Mouse (Mus musculus) ovary, postnatal 36 days (tissue): ENCODE measurements around the gene Zfp874a.
"Not testable (repeated sequence)": the region's sequence is repeated elsewhere in the genome, so short reads cannot be mapped to it uniquely, and the experiment has no call there.

Experiments used
- DNase-seq: peaks from one replicate; pipeline ENCODE4 v3.0.0; 2022; ENCODE audit warnings: low spot score, mixed read lengths

Gene Zfp874a

DNA sequence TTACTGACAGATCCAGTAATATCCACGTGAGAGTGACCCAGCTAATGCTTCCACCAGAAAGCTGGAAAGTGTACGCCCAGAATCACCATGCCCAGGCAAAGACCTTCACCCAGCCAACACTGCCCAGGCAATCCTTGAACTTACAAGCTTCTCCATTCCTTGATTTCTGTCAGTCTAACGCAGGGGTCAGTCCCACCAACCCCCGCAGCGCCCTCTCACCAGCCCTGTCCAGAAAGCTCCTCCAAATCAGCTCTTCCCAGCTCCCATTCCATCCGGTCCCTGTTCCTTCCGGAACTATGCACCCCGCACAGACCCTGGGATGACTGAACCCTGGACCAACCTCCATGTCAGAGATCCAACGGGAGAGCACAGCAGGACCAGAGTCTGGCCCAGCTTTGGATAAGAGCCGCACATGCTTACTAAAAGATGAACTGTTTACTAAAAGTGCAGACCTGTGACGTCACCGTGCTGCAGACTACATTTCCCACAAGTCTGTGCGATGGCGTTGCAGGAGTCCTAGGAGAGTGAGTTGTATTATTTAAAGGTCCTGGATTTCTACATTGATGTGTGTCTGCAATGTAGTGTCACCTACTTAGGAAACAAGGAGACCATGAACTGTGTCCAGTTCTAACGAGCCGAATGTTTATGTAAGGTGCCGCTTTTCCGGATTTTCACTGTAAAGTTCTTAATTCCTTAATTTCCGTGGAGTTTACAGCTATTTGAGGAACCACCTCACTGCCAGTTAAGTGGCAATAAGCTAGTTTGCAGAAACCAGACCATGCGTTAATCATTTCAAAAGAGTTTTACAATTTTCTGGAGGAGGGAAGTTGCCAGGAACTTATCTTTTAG is at the start of gene Zfp874a:
TSS of gene Zfp874a (minus strand) at position 453 of the 849 bp plus-strand sequence.
- DNase-seq = peak; percentile 82

DNA sequence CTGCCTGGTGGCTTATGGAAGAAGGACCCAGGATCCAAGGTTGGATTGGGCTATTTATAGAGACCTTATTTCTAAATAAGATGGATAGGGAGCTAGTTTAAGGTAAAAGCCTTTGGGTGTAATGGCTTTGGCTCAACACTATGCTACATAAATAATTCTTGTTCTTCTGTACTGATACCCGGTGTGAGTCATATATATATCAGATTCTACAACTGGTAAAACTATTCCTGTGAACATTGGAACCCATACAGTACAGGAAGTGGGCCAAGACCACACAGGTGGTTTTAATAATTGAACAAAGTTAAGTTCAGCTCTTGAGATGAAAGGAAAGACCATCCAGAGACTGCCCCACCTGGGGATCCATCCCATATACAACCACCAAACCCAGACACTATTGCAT is 49.5 kb upstream of the Zfp874a start:
- DNase-seq = no peak

DNA sequence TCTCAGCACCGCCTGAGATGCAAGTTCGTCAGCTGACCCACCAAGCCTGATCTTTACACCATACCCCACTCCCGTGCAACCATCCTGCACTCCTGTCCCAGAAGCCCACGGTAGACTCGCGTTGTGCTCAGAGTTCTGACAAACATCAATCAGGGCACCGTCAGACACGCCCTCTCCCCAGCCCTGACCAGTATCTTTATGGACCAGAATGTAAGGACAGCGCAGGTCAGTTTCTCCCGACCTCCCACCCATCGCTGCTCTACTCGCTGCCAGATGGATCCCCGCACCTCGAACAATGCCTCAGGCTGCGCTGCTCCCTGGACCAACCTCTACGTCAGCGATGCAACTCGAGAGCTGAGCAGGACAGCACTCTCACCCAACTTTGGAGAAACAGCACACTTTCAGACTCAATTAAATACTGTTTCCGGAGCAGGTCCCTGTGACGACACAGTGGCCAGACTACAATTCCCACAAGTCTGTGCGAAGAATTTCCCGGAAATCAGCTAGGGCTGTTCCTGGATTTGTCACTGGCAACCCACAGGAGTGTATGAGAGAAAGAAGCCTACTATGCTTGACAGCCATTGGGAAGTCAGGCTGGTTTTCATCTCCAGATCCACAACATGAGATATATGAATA is 48.8 kb upstream of the Zfp874a start, which contains the start of gene Zfp58:
TSS of gene Zfp58 (minus strand) at position 472 of the 636 bp plus-strand sequence.
- peak; percentile 68 for DNase-seq

DNA sequence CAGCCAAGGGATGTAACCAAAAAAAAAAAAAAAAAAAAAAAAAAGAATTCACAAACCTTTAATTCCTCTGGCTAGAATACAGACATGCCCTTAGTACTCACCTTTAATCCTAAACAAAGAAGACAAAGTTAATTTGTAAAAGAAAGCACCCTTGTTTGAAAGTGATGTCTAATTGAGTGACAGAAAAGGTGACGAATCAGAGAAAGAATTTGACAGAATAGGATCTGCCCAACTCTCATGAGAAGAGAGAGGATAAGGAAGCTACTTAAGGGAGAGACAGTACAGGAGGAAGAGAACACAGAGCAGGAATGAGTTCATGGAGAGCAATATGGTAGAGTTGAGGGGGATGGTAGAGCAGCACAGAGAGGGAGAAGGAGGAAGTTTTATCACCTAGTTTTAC is 44.2 kb upstream of the Zfp874a start:
- DNase-seq = no peak

DNA sequence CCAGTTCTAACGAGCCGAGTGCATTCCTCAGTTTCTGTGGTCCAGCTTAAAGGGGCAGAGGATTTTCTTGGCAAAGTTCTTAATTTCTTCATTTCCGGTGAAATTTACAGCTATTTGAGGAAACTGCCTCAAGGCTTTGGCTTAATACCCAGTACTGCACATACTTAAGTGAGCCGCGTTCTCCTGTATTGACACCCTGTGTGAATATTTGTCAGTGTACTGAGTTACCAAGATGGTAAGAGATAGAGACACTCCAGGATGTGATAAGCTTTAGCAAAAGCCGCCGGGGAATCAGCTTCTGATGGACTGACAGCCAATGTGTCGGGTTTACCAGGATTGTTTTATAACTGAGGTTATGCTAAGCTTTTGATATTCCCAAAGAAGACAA is 33.0 kb upstream of the Zfp874a start:
- no peak for DNase-seq

DNA sequence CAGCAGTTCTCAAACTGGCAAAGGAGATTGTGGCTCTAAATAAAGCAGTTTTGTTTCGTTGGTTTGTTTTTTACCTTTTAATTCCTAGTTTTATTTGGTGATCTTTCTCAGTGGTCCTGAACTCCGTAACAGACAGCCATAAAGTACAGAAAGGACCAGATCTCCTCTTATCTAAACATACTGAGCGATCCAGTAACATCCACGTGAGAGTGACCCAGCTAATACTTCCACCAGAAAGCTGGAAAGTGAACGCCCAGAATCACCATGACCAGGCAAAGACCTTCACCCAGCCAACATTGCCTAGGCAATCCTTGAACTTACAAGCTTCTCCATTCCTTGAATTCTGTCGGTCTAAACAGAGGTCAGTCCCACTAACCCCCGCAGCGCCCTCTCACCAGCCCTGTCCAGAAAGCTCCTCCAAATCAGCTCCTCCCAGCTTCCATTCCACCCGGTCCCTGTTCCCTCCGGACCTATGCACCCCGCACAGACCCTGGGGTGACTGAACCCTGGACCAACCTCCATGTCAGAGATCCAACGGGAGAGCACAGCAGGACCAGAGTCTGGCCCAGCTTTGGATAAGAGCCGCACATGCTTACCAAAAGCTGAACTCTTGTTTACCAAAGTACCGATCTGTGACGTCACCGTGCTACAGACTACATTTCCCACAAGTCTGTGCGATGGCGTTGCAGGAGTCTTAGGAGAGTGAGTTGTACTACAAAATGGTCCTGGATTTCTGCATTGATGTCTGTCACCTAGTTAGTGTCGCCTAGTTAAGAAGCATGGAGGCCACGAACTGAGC is 32.4 kb upstream of the Zfp874a start, which contains the start of gene Zfp874b:
TSS of gene Zfp874b (minus strand) at position 634 of the 799 bp plus-strand sequence.
- peak; percentile 74 for DNase-seq

GRCm38 (mm10) chr13:67481528-67481927 is 30.1 kb upstream of the Zfp874a start:
- DNase-seq = no peak

DNA sequence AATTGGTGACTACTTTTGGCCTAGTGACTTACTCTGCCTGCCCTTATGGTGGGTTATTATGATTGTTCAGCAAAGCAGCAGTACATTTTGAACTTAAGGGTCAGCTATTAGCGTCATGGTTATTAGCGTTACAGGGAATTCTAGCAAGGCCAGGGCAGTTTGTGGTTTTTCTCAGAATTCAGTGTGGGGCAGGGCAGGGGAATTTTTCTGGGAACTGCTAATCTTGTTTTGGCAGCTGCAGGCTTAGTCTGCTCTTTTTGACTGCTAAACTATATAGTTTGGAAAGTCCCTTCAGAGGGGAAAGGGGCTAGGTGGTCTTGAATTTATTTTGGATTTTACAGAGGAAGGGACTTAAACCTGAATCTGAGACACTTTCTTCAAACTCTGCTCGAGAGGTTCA is 17.9 kb upstream of the Zfp874a start:
- DNase-seq = no peak

DNA sequence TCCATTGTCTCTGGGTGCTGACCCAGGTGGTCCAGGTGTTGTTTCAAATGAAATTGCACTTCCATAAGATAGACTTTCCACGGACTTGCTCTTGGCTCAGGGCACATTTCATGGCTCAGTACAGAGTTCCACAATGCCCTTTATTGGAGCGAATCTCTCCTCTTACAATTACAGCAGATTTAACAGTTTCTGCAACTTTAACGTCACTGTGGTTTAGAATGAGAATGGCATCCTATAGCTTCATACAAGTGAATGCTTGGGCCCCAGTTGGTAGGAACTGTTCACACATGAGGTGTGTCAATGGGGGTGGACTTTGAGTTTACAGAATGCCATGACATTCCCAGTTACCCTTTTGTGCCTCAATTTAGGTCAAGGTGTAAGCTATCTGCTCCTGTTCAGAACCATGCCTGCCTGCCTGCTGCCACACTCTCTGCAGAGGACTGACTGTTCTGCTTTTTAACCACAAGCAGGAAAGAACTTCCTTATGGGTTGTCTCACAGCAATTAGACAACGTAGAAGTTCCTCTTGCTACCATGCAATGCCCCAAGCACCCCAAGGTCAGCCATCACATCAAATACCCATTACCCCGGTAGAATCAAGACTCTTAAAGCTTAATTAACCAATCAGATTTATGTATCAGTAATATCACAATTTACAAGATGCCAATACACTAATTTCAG is 12.2 kb upstream of the Zfp874a start:
- not testable (repeated sequence) for DNase-seq

DNA sequence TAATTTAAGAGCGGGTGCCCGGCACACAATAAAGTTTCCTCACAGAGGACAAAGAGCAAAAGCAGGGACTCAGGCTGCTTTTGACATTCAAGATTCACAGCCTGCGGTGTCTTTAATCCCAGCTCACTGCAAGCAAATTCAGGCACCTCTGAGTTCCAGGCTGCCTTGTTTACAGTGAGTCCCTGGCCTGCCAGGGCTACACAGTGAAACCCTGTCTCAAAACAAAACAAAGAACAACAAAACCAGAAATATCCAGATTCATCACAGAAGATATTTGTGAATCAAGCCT is 541 bp upstream of the Zfp874a start:
- no peak for DNase-seq

DNA sequence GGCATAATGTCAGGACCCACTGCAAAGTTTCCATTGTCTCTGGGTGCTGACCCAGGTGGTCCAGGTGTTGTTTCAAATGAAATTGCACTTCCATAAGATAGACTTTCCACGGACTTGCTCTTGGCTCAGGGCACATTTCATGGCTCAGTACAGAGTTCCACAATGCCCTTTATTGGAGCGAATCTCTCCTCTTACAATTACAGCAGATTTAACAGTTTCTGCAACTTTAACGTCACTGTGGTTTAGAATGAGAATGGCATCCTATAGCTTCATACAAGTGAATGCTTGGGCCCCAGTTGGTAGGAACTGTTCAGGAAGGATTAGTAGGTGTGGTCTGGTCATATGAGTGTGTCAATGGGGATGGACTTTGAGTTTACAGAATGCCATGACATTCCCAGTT is 14.3 kb downstream of the Zfp874a start:
- not testable (repeated sequence) for DNase-seq

DNA sequence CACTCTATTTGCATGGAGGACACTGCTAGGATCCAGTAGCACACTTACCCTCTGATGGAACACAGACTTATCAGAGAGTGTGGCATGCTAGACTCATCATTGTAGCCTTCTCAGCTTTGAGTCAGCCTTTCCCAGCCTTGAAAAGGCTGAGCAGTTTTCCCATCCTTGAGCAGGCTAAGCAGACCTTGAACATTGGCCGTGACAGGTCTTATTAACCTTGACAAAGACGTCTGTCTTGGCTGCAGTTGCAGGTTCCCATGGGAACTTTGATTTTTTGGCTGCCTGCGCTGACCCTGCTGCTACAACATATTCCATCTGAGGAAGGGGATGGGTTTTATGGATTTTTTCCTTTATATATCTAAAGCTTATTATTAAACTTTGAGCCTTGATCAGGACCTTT is 23.3 kb downstream of the Zfp874a start:
- DNase-seq = peak; percentile 18

GRCm38 (mm10) chr13:67425699-67426098 is 25.7 kb downstream of the Zfp874a start:
- DNase-seq = not testable (repeated sequence)

DNA sequence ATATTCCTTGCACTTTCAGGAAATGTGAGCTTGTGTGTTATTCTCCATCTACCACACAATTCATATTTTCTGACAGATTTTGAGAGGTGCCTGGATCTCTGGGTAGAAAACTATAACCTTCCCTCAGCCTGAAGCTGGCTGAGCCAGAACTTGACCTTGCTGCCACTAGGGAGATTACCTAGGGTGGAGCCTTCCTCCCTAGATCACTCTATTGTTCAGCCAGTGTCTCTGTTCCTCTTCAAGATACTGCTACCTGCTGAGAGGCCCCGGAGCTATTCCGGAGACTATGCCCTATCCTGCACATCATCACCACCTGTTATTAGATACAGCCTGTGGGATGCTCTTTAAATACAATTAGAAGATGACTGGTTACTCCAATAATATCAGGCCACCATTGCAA is 28.9 kb downstream of the Zfp874a start:
- DNase-seq = not testable (repeated sequence)

DNA sequence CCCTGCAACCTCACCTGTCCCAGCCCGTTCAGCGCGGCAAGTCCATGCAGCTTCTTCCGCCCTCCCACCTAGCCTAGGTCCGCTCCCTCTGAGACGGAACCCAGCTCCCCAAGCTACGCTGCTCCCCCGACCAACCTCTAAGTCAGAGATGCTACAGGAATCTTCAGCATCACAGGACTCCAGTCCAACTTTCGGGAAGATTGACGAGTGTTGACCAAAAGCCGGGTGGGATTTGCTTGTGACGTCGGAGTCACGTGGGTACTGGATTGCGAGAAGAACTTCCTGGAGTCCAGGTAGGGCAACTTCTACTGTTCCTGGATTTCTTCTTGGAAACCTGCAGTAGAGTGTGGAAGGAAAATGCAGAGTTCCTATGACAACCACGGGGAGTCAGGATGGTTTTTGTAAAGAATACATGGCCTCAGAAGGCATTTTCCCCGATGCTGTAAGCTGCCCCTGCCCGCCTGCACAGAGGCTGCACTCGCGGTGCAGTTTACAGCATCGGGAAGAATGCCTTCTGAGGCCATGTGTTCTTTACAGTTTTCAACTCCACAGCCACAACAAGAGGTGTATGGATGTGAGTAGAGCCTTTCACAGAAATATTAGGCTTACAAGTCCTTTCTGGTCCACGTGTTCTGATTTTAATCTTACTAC is 30.1 kb downstream of the Zfp874a start, which contains the start of gene Zfp459:
TSS of gene Zfp459 (minus strand) at position 212 of the 651 bp plus-strand sequence.
- peak; percentile 27 for DNase-seq

- no peak for DNase-seq
These were observed 30.7 kb downstream of the Zfp874a start for GRCm38 (mm10) chr13:67420558-67421206.

GRCm38 (mm10) chr13:67416811-67417210 is 34.6 kb downstream of the Zfp874a start:
- no peak for DNase-seq

GRCm38 (mm10) chr13:67415759-67416158 is 35.7 kb downstream of the Zfp874a start:
- no peak for DNase-seq

DNA sequence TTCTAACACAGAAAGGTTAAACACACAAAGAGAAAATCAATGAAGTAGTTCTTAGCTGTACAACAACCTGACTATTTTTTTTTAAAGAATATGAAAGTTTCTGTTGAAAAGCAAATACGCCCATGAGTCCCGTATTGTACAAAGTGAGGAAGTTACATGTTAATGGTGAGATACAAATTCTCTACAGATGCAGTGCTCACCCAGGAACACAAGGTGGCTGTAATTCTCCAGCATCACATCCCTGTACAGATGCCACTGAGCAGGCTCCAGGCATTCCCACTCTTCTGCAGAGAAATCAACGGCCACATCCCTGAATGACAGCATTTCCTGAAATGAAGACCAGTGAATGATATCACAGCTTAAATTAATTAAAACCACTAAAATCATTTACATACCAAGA is 37.8 kb downstream of the Zfp874a start:
- not testable (repeated sequence) for DNase-seq

- peak; percentile 63 for DNase-seq
These were observed 52.1 kb downstream of the Zfp874a start, which contains the start of gene Zfp429 for GRCm38 (mm10) chr13:67399183-67399903. TSS of gene Zfp429 (minus strand) at chr13:67399819.
